Mouse (Mus musculus): ENCODE measurements around the gene Mypn. TPM values are rescaled to one million over a fixed set of nuclear protein-coding genes. Genes with fewer than 3 reads are reported as not detected.

The Mypn gene
- polyA plus RNA-seq, 1 experiment from 2014 or later: 2.6 TPM

- H3K27me3 ChIP-seq: peaks cover 20% of the 10 kb centered on the region
- H3K9me3 ChIP-seq: no peaks in the 10 kb centered on the region
- H3K27ac ChIP-seq: no peak overlapping the region
- ATAC-seq (ENCODE audit: low FRiP score, low read depth): no peak
- no peak overlapping the region for H3K9ac ChIP-seq
- H3K4me3 ChIP-seq: no peak overlapping the region
- no peak overlapping the region for H3K4me2 ChIP-seq (replicated peaks)
- peaks cover 10% of the 10 kb centered on the region for H3K4me1 ChIP-seq
- no peaks in the 10 kb centered on the region for H3K36me3 ChIP-seq
- 42% methylated on average over 10 of the region's 10 CpGs for WGBS
These were observed 110.9 kb downstream of the Mypn start for GRCm38 (mm10) chr10:63092616-63093550.

- H3K27me3 ChIP-seq: peaks cover 12% of the 10 kb centered on the region
- no peak overlapping the region for H3K4me2 ChIP-seq (replicated peaks)
- no peak overlapping the region for H3K27ac ChIP-seq
- 55% methylated on average over 7 of the region's 7 CpGs for WGBS
- H3K4me3 ChIP-seq: no peak overlapping the region
- H3K36me3 ChIP-seq: no peaks in the 10 kb centered on the region
- H3K9ac ChIP-seq: no peak overlapping the region
- peaks cover 10% of the 10 kb centered on the region for H3K4me1 ChIP-seq
- no peak for ATAC-seq (ENCODE audit: low FRiP score, low read depth)
- no peaks in the 10 kb centered on the region for H3K9me3 ChIP-seq
These were observed 111.8 kb downstream of the Mypn start for GRCm38 (mm10) chr10:63091915-63092314.

GRCm38 (mm10) chr10:63089758-63090571 lies 113.8 kb downstream of the Mypn start:
- ATAC-seq (ENCODE audit: low FRiP score, low read depth): no peak
- Histone ChIP-seq H3K4me2 (replicated peaks) (peak overlapping the region; percentile 61), H3K27me3 (peaks cover 12% of the 10 kb centered on the region), H3K9me3 (no peaks in the 10 kb centered on the region), H3K27ac (no peak overlapping the region), H3K4me3 (peak overlapping the region; percentile 36), H3K4me1 (peaks cover 10% of the 10 kb centered on the region), H3K9ac (0 out of 2 replicates have a peak overlapping the region, but pooled peaks have one; percentile 48), H3K36me3 (no peaks in the 10 kb centered on the region)
- 6% methylated on average over 26 of the region's 26 CpGs for WGBS

GRCm38 (mm10) chr10:63089103-63089757 lies 114.5 kb downstream of the Mypn start:
- H3K27ac ChIP-seq: no peak overlapping the region
- ATAC-seq (ENCODE audit: low FRiP score, low read depth): no peak
- H3K9ac ChIP-seq: 0 out of 2 replicates have a peak overlapping the region, but pooled peaks have one; percentile 48
- 41% methylated on average over 8 of the region's 8 CpGs for WGBS
- H3K36me3 ChIP-seq: no peaks in the 10 kb centered on the region
- peaks cover 12% of the 10 kb centered on the region for H3K27me3 ChIP-seq
- H3K9me3 ChIP-seq: no peaks in the 10 kb centered on the region
- H3K4me1 ChIP-seq: peaks cover 10% of the 10 kb centered on the region
- H3K4me3 ChIP-seq: peak overlapping the region; percentile 36; the same call in 1 of the 2 replicates
- peak overlapping the region; percentile 61 for H3K4me2 ChIP-seq (replicated peaks)

GRCm38 (mm10) chr10:63086304-63086703 lies 117.4 kb downstream of the Mypn start:
- H3K27ac ChIP-seq: no peak overlapping the region
- 79% methylated on average over 10 of the region's 10 CpGs for WGBS
- H3K4me2 ChIP-seq (replicated peaks): no peak overlapping the region
- no peak for ATAC-seq (ENCODE audit: low FRiP score, low read depth)
- H3K4me1 ChIP-seq: peaks cover 7% of the 10 kb centered on the region
- H3K4me3 ChIP-seq: no peak overlapping the region
- H3K9me3 ChIP-seq: no peaks in the 10 kb centered on the region
- no peak overlapping the region for H3K9ac ChIP-seq
- peaks cover 12% of the 10 kb centered on the region for H3K27me3 ChIP-seq
- no peaks in the 10 kb centered on the region for H3K36me3 ChIP-seq

- H3K27me3 ChIP-seq: no peaks in the 10 kb centered on the region
- H3K4me3 ChIP-seq: no peak overlapping the region
- H3K36me3 ChIP-seq: no peaks in the 10 kb centered on the region
- no peak overlapping the region for H3K27ac ChIP-seq
- H3K4me2 ChIP-seq (replicated peaks): no peak overlapping the region
- WGBS: 7% methylated on average over 5 of the region's 5 CpGs
- ATAC-seq (ENCODE audit: low FRiP score, low read depth): no peak
- H3K9me3 ChIP-seq: no peaks in the 10 kb centered on the region
- H3K4me1 ChIP-seq: no peaks in the 10 kb centered on the region
- H3K9ac ChIP-seq: no peak overlapping the region
These were observed 137.8 kb downstream of the Mypn start for GRCm38 (mm10) chr10:63065988-63066387.

Other genes starting within 250 kb of the Mypn start
- 33.7 and 34.8 TPM in 2 replicates for gene Rufy2, start 223.7 kb downstream of the Mypn start, polyA plus RNA-seq (2015; fragmentation: Nextera tagmentation; extraction: Ambion mirVana)
- gene Hnrnph3, start 179.7 kb downstream of the Mypn start, polyA plus RNA-seq (2015; fragmentation: Nextera tagmentation; extraction: Ambion mirVana): 137 and 140 TPM in 2 replicates
- 0.56 and 0.98 TPM in 2 replicates for gene Pbld2, start 179.6 kb downstream of the Mypn start, polyA plus RNA-seq (2015; fragmentation: Nextera tagmentation; extraction: Ambion mirVana)
- gene Pbld1, start 143.8 kb downstream of the Mypn start, polyA plus RNA-seq (2015; fragmentation: Nextera tagmentation; extraction: Ambion mirVana): 1.2 and 1.3 TPM in 2 replicates
- 0.09 and 0.18 TPM in 2 replicates for gene Atoh7, start 104.3 kb downstream of the Mypn start, polyA plus RNA-seq (2015; fragmentation: Nextera tagmentation; extraction: Ambion mirVana)
- 37.8 and 38.7 TPM in 2 replicates for gene Herc4, start 39.9 kb upstream of the Mypn start, polyA plus RNA-seq (2015; fragmentation: Nextera tagmentation; extraction: Ambion mirVana)
- 6.5 and 7.3 TPM in 2 replicates for gene Sirt1, start 177.8 kb upstream of the Mypn start, polyA plus RNA-seq (2015; fragmentation: Nextera tagmentation; extraction: Ambion mirVana)
- 12.0 and 12.8 TPM in 2 replicates for gene Dnajc12, start 178.5 kb upstream of the Mypn start, polyA plus RNA-seq (2015; fragmentation: Nextera tagmentation; extraction: Ambion mirVana)
- gene Gm7075, start 217.8 kb upstream of the Mypn start, polyA plus RNA-seq (2015; fragmentation: Nextera tagmentation; extraction: Ambion mirVana): not detected in 2 replicates
- 0.75 and 1.0 TPM in 2 replicates for gene Ctnna3, start 226.1 kb upstream of the Mypn start, polyA plus RNA-seq (2015; fragmentation: Nextera tagmentation; extraction: Ambion mirVana)

Measured in limb, embryonic 13.5 days (tissue).